Mouse (Mus musculus) ES-Bruce4 (cell line): ENCODE results near the gene Smpd3.

Experiments used
- CTCF ChIP-seq: IDR thresholded peaks from one replicate; pipeline ENCODE4 v1.8.1; 2011; ENCODE audit warnings: low read depth, low read length
- EP300 ChIP-seq: IDR thresholded peaks from 2 replicates; pipeline ENCODE4 v1.6.1; 2011; ENCODE audit warnings: low read depth, low read length; ENCODE audit not compliant: insufficient read depth
- POLR2A ChIP-seq: IDR thresholded peaks from one replicate; pipeline ENCODE4 v1.8.1; 2011; ENCODE audit warnings: low read length; ENCODE audit not compliant: insufficient read depth

DNA sequence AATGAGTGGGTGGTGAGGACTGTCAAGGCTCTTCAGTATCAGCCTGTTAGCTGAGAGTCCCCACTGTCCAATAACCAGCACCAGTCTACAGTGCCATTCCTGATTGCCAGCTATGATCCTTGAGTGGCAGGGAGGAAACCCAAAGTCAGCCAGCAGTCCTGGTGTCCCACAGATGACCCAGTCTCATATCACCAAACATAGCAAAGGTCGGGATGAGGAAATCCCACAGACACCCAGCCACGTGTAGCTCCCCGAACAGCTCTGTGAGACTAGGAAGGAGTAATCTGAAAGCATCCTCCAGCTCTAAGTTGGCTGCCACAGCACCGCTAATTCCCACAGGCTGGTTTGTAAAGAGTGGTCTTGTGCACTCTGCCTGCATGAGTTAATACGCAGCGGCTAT lies 33.5 kb downstream of the Smpd3 start:
- TF ChIP-seq CTCF = no peak
- no peak for TF ChIP-seq EP300
- no peak for TF ChIP-seq POLR2A
